Mouse (Mus musculus): ENCODE measurements around the gene Serinc5. TPM values are rescaled to one million over a fixed set of nuclear protein-coding genes. Genes with fewer than 3 reads are reported as not detected.
"Not testable (repeated sequence)": the region's sequence is repeated elsewhere in the genome, so short reads cannot be mapped to it uniquely, and the experiment has no call there.

The Serinc5 gene
- total RNA-seq (2021), result 1 to 10 TPM; 2.1 to 2.9 TPM
- long read RNA-seq, experiment 1, full-length matches to known transcripts, result 7 of 8 reads
- long read RNA-seq, experiment 1, partial matches to known transcripts, result 0 of 8 reads
- long read RNA-seq, experiment 1, other reads (novel, unspliced or antisense), result 1 of 8 reads
- long read RNA-seq, experiment 2, full-length matches to known transcripts, result 1 of 2 reads
- long read RNA-seq, experiment 2, partial matches to known transcripts, result 0 of 2 reads
- long read RNA-seq, experiment 2, other reads (novel, unspliced or antisense), result 1 of 2 reads

- DNase-seq (ENCODE audit: low spot score), result peak; percentile 96
These were observed at the start of gene Serinc5 for GRCm38 (mm10) chr13:92610311-92611221. Gene Serinc5 (plus strand): TSS chr13:92611091.

GRCm38 (mm10) chr13:92576072-92576471 is 34.8 kb upstream of the Serinc5 start, which contains the start of gene Spz1:
Gene Spz1 (minus strand): TSS chr13:92576172.
- DNase-seq (ENCODE audit: low spot score), result no peak

- DNase-seq (ENCODE audit: low spot score), result no peak
These were observed 34.2 kb upstream of the Serinc5 start for GRCm38 (mm10) chr13:92576688-92577087.

GRCm38 (mm10) chr13:92578210-92578609 is 32.7 kb upstream of the Serinc5 start:
- no peak for DNase-seq (ENCODE audit: low spot score)

GRCm38 (mm10) chr13:92580220-92581043 is 30.5 kb upstream of the Serinc5 start:
- peak; percentile 79 for DNase-seq (ENCODE audit: low spot score)

GRCm38 (mm10) chr13:92584094-92584717 is 26.7 kb upstream of the Serinc5 start:
- no peak for DNase-seq (ENCODE audit: low spot score)

- no peak for DNase-seq (ENCODE audit: low spot score)
These were observed 22.2 kb upstream of the Serinc5 start for GRCm38 (mm10) chr13:92588704-92589103.

- no peak for DNase-seq (ENCODE audit: low spot score)
These were observed 21.6 kb upstream of the Serinc5 start for GRCm38 (mm10) chr13:92589255-92589654.

- DNase-seq (ENCODE audit: low spot score), result no peak
These were observed 19.7 kb upstream of the Serinc5 start for GRCm38 (mm10) chr13:92591225-92591624.

GRCm38 (mm10) chr13:92592268-92592785 is 18.6 kb upstream of the Serinc5 start:
- DNase-seq (ENCODE audit: low spot score), result no peak

- DNase-seq (ENCODE audit: low spot score), result no peak
These were observed 17.9 kb upstream of the Serinc5 start for GRCm38 (mm10) chr13:92592786-92593635.

- DNase-seq (ENCODE audit: low spot score), result no peak
These were observed 17.0 kb upstream of the Serinc5 start for GRCm38 (mm10) chr13:92593731-92594396.

GRCm38 (mm10) chr13:92594481-92594880 is 16.4 kb upstream of the Serinc5 start:
- no peak for DNase-seq (ENCODE audit: low spot score)

GRCm38 (mm10) chr13:92594907-92595306 is 16.0 kb upstream of the Serinc5 start:
- DNase-seq (ENCODE audit: low spot score), result no peak

GRCm38 (mm10) chr13:92595424-92595823 is 15.5 kb upstream of the Serinc5 start:
- DNase-seq (ENCODE audit: low spot score), result no peak

GRCm38 (mm10) chr13:92605306-92605705 is 5.6 kb upstream of the Serinc5 start:
- DNase-seq (ENCODE audit: low spot score), result not testable (repeated sequence)

- peak; percentile 34 for DNase-seq (ENCODE audit: low spot score)
These were observed 1.2 kb upstream of the Serinc5 start for GRCm38 (mm10) chr13:92609486-92610310.

GRCm38 (mm10) chr13:92611254-92611784 is 428 bp downstream of the Serinc5 start:
- DNase-seq (ENCODE audit: low spot score), result peak; percentile 17

Data from gastrocnemius, adult 18-20 months (tissue).